Mouse (Mus musculus): Measurements from ENCODE around the gene Ide.

- TF ChIP-seq GATA1 (IDR thresholded peaks at IDR 0.05; ENCODE audit: borderline replicate concordance, low read length) (no peak), FLI1 (IDR thresholded peaks at IDR 0.05; ENCODE audit: low read length) (no peak)
Observed at GRCm38 (mm10) chr19:37310133-37310532, 27.5 kb downstream of the Ide start.
